Mouse (Mus musculus) embryonic facial prominence, embryonic 12.5 days (tissue): ENCODE results near the gene D1Pas1. TPM values are rescaled to one million over a fixed set of nuclear protein-coding genes. Genes with fewer than 3 reads are reported as not detected.

Experiments
- ATAC-seq: fragments of 200-750 bp; cut with Nextera tagmentation; 2 replicates; pipeline ENCODE4 v1.8.0; 2017; ENCODE audit not compliant: insufficient number of reproducible peaks, insufficient read depth, low FRiP score, low TSS enrichment
- H3K27ac ChIP-seq: fragments of 300-500 bp; sonication (generic); 2 replicates; pipeline ENCODE4 v1.5.1; 2016; ENCODE audit warnings: mild to moderate bottlenecking
- H3K27me3 ChIP-seq: fragments of 300-500 bp; sonication (generic); 2 replicates; pipeline ENCODE4 v1.6.1; 2016; ENCODE audit warnings: mild to moderate bottlenecking, moderate library complexity
- H3K36me3 ChIP-seq: fragments of 300-500 bp; sonication (generic); 2 replicates; pipeline ENCODE4 v1.6.1; 2016; ENCODE audit warnings: mild to moderate bottlenecking
- H3K4me1 ChIP-seq: fragments of 300-500 bp; sonication (generic); 2 replicates; pipeline ENCODE4 v1.6.1; 2016
- H3K4me2 ChIP-seq: fragments of 300-500 bp; sonication (generic); replicated peaks from 2 replicates; pipeline ENCODE4 v1.6.1; 2016; ENCODE audit warnings: mild to moderate bottlenecking, moderate library complexity
- H3K4me3 ChIP-seq: fragments of 300-500 bp; sonication (generic); 2 replicates; pipeline ENCODE4 v1.5.1; 2016; ENCODE audit warnings: mild to moderate bottlenecking
- H3K9ac ChIP-seq: fragments of 300-500 bp; sonication (generic); 2 replicates; pipeline ENCODE4 v1.6.1; 2016; ENCODE audit warnings: mild to moderate bottlenecking, moderate library complexity
- H3K9me3 ChIP-seq: fragments of 300-500 bp; sonication (generic); 2 replicates; pipeline ENCODE4 v1.6.1; 2016; ENCODE audit warnings: mild to moderate bottlenecking, moderate library complexity
- WGBS: fragments of 180-500 bp; shearing (Covaris S2); methylation state at CpG from one replicate; pipeline ENCODE4 v1.1.7; 2016; 5-methylcytosine and 5-hydroxymethylcytosine counted together
- polyA plus RNA-seq: library from polyadenylated mRNA; unstranded; fragments of >200 nt; fragmentation: Nextera tagmentation; extraction: Ambion mirVana; gene quantifications from 2 replicates; pipeline ENCODE4 v1.2.1, GENCODE M21; 2016

The D1Pas1 gene
- polyA plus RNA-seq, 1 experiment from 2014 or later, result not detected

- 47% methylated on average over 4 of the region's 4 CpGs for WGBS
- ATAC-seq, result no peak
Observed at GRCm38 (mm10) chr1:187016116-187016515, 48.9 kb downstream of the D1Pas1 start.

GRCm38 (mm10) chr1:187020011-187020410 lies 52.8 kb downstream of the D1Pas1 start:
- ATAC-seq, result no peak
- WGBS, result 87% methylated on average over 7 of the region's 7 CpGs

More at GRCm38 (mm10) chr1:187016116-187016515, 48.9 kb downstream of the D1Pas1 start:
- Histone ChIP-seq H3K9ac (no peak overlapping the region), H3K36me3 (no peaks in the 10 kb centered on the region), H3K9me3 (no peaks in the 10 kb centered on the region), H3K27ac (no peak overlapping the region), H3K4me3 (no peak overlapping the region), H3K27me3 (no peaks in the 10 kb centered on the region), H3K4me2 (no peak overlapping the region), H3K4me1 (peaks cover 7% of the 10 kb centered on the region; the same call in 1 of the 2 replicates)

More at GRCm38 (mm10) chr1:187020011-187020410, 52.8 kb downstream of the D1Pas1 start:
- no peak overlapping the region for H3K4me2 ChIP-seq
- H3K9ac ChIP-seq, result no peak overlapping the region
- peaks cover 7% of the 10 kb centered on the region; the same call in 1 of the 2 replicates for H3K4me1 ChIP-seq
- no peak overlapping the region for H3K27ac ChIP-seq
- no peaks in the 10 kb centered on the region for H3K9me3 ChIP-seq
- no peaks in the 10 kb centered on the region for H3K27me3 ChIP-seq
- no peaks in the 10 kb centered on the region for H3K36me3 ChIP-seq
- H3K4me3 ChIP-seq, result no peak overlapping the region

Other genes starting within 250 kb of the D1Pas1 start
- gene Rrp15, start 218.1 kb upstream of the D1Pas1 start, polyA plus RNA-seq, result 66.4 and 72.4 TPM in 2 replicates
- 1.2 and 1.6 TPM in 2 replicates for gene Spata17, start 248.0 kb downstream of the D1Pas1 start, polyA plus RNA-seq
- 26.2 and 29.1 TPM in 2 replicates for gene Gpatch2, start 248.1 kb downstream of the D1Pas1 start, polyA plus RNA-seq